Mouse (Mus musculus) neural tube, embryonic 11.5 days (tissue): ENCODE results near the gene Tmem184b. TPM values are rescaled to one million over a fixed set of nuclear protein-coding genes. Genes with fewer than 3 reads are reported as not detected.

Source experiments
- ATAC-seq: fragments of 200-750 bp; cut with Nextera tagmentation; 2 replicates; pipeline ENCODE4 v1.8.0; 2017; ENCODE audit warnings: moderate number of reproducible peaks, mild to moderate bottlenecking, moderate TSS enrichment, moderate library complexity; ENCODE audit not compliant: insufficient read depth, low FRiP score, low TSS enrichment
- DNase-seq: peaks from one replicate; pipeline ENCODE4 v3.0.0-alpha.2; 2015; ENCODE audit warnings: low spot score
- H3K27ac ChIP-seq: fragments of 300-500 bp; sonication (generic); 2 replicates; pipeline ENCODE4 v1.5.1; 2014; ENCODE audit warnings: low read depth, mild to moderate bottlenecking, low read length
- H3K27me3 ChIP-seq: fragments of 300-500 bp; sonication (generic); 2 replicates; pipeline ENCODE4 v1.6.1; 2014; ENCODE audit warnings: mild to moderate bottlenecking, low read length, mixed read lengths; ENCODE audit not compliant: control insufficient read depth, insufficient read depth
- H3K36me3 ChIP-seq: fragments of 300-500 bp; sonication (generic); 2 replicates; pipeline ENCODE4 v1.6.1; 2014; ENCODE audit warnings: mild to moderate bottlenecking, low read length, moderate library complexity, mixed read lengths; ENCODE audit not compliant: control insufficient read depth, insufficient read depth
- H3K4me1 ChIP-seq: fragments of 300-500 bp; sonication (generic); 2 replicates; pipeline ENCODE4 v1.6.1; 2014; ENCODE audit warnings: low read length, mixed read lengths; ENCODE audit not compliant: control insufficient read depth, insufficient read depth
- H3K4me2 ChIP-seq: fragments of 300-500 bp; sonication (generic); 2 replicates; pipeline ENCODE4 v1.6.1; 2014; ENCODE audit warnings: low read depth, mild to moderate bottlenecking, moderate library complexity
- H3K4me3 ChIP-seq: fragments of 300-500 bp; sonication (generic); 2 replicates; pipeline ENCODE4 v1.5.1; 2014; ENCODE audit warnings: low read depth, low read length
- H3K9ac ChIP-seq: fragments of 300-500 bp; sonication (generic); 2 replicates; pipeline ENCODE4 v1.6.1; 2014; ENCODE audit warnings: mild to moderate bottlenecking, low read length
- H3K9me3 ChIP-seq: fragments of 300-500 bp; sonication (generic); 2 replicates; pipeline ENCODE4 v1.6.1; 2016; ENCODE audit warnings: low read length; ENCODE audit not compliant: control insufficient read depth
- WGBS: fragments of 180-500 bp; shearing (Covaris S2); extraction: QIAGEN DNeasy Blood & Tissue Kit; methylation state at CpG from one replicate; pipeline ENCODE4 v1.1.7; 2014; 5-methylcytosine and 5-hydroxymethylcytosine counted together
- polyA plus RNA-seq: library from polyadenylated mRNA; unstranded; fragments of >200 nt; fragmentation: Nextera tagmentation; extraction: Ambion mirVana; gene quantifications from 2 replicates; pipeline ENCODE4 v1.2.1, GENCODE M21; 2014

The Tmem184b gene
- polyA plus RNA-seq, 1 experiment from 2014 or later, result 52.9 TPM

DNA sequence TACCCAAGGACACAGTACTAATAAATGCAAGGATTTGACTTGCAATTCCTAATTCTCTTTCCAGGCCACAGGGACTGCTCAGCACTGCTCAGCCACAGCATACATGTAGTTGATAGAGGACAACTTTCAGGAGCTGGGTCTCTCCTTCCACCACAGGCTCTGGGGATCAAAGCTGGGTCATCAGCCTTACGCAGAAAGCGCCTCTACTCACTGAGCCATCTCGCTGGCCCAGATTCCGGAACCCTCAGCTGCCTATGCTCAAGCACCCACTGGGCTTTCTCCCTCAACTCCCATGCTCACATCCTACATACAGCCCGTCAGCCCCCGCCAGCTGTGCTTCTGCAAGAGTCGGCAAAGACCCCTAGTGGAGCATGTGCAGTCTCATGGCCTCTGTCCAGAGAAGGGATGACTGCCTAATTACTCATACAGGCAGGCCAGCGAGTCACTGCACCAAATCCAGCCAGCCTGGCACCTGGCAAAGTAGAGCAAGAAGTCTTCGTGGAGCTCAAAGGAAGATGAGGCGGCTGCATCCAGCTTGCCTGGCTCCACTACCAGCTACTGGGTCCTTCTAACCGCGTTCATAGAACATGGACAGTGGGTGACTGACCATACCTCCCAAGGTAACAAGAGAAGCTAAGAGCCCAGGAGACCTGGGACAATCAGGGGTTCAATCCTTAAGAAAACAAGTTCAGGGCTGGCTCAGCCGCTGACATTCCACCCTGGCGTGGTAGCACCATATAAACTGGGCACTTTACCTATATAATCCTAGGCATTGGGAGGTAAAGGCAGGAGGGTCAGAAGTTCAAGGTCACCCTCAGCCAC lies 3.9 kb downstream of the Tmem184b start:
- peaks cover 25% of the 10 kb centered on the region for H3K4me1 ChIP-seq
- H3K4me2 ChIP-seq, result no peak overlapping the region
- 81% methylated on average over 14 of the region's 14 CpGs for WGBS
- H3K9ac ChIP-seq, result no peak overlapping the region
- DNase-seq, result no peak
- no peaks in the 10 kb centered on the region for H3K36me3 ChIP-seq
- ATAC-seq, result no peak
- H3K9me3 ChIP-seq, result no peaks in the 10 kb centered on the region
- H3K27me3 ChIP-seq, result no peaks in the 10 kb centered on the region
- H3K4me3 ChIP-seq, result no peak overlapping the region
- H3K27ac ChIP-seq, result no peak overlapping the region

DNA sequence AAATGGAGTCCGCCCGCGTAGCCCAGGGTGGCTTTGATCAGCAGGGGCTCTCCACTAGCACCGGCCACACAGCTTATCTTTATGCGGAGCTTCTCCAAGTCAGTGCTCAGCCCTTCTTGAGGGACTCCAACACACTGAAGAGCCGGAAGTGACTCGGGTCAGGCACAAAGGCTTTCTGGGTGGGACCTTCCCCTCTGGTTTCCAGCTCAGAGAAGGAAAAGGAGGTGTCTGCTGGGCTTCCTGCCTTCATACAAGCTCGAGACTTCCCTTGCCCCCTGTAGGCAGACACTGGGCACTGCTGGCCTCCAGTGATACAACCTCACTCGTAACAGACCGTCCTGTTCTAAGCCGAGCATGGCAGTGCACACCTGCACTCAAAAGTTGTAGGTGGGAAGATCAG lies 6.6 kb downstream of the Tmem184b start:
- DNase-seq (no peak), ATAC-seq (no peak)
- no peak overlapping the region for H3K27ac ChIP-seq
- no peaks in the 10 kb centered on the region for H3K27me3 ChIP-seq
- no peaks in the 10 kb centered on the region for H3K9me3 ChIP-seq
- H3K4me1 ChIP-seq, result peaks cover 17% of the 10 kb centered on the region
- no peak overlapping the region for H3K9ac ChIP-seq
- no peaks in the 10 kb centered on the region for H3K36me3 ChIP-seq
- H3K4me2 ChIP-seq, result no peak overlapping the region
- 82% methylated on average over 11 of the region's 11 CpGs for WGBS
- no peak overlapping the region for H3K4me3 ChIP-seq

- no peaks in the 10 kb centered on the region for H3K36me3 ChIP-seq
- H3K27ac ChIP-seq, result no peak overlapping the region
- peaks cover 5% of the 10 kb centered on the region for H3K4me1 ChIP-seq
- no peaks in the 10 kb centered on the region for H3K27me3 ChIP-seq
- no peak for DNase-seq
- H3K9ac ChIP-seq, result no peak overlapping the region
- no peak overlapping the region for H3K4me2 ChIP-seq
- ATAC-seq, result no peak
- H3K9me3 ChIP-seq, result no peaks in the 10 kb centered on the region
- H3K4me3 ChIP-seq, result no peak overlapping the region
- 84% methylated on average over 6 of the region's 6 CpGs for WGBS
These were observed 8.1 kb downstream of the Tmem184b start for GRCm38 (mm10) chr15:79395281-79395680.

DNA sequence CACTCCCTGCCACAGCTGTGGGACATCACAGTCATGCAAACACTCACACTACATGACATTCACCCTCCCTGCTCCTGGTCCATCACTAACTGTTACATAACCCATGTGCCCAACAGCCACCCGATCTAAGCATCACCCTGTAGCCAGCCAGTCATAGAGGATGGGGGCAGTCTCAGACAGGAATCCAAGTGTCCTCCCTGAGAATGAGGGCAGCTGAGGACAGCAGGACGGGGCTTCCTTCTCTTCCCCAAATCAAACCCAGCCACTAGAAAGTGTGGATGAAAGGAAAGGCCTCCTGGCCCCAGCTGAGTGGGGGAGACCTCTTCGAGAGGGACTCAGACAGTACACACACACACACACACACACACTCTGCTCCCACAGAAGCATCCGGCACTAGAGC lies 8.5 kb downstream of the Tmem184b start:
- ATAC-seq (no peak), DNase-seq (no peak)
- Histone ChIP-seq H3K9ac (no peak overlapping the region), H3K27ac (no peak overlapping the region), H3K4me1 (peaks cover 5% of the 10 kb centered on the region; the same call in 1 of the 2 replicates), H3K9me3 (no peaks in the 10 kb centered on the region), H3K36me3 (no peaks in the 10 kb centered on the region), H3K4me2 (no peak overlapping the region), H3K27me3 (no peaks in the 10 kb centered on the region), H3K4me3 (no peak overlapping the region)
- 81% methylated on average over 4 of the region's 4 CpGs for WGBS

GRCm38 (mm10) chr15:79393101-79393500 lies 10.3 kb downstream of the Tmem184b start:
- H3K27ac ChIP-seq, result no peak overlapping the region
- H3K4me3 ChIP-seq, result no peak overlapping the region
- ATAC-seq (no peak), DNase-seq (no peak)
- H3K4me2 ChIP-seq, result no peak overlapping the region
- H3K36me3 ChIP-seq, result no peaks in the 10 kb centered on the region
- no peaks in the 10 kb centered on the region for H3K27me3 ChIP-seq
- H3K4me1 ChIP-seq, result peaks cover 5% of the 10 kb centered on the region; the same call in 1 of the 2 replicates
- WGBS, result 83% methylated on average over 6 of the region's 6 CpGs
- H3K9ac ChIP-seq, result no peak overlapping the region
- no peaks in the 10 kb centered on the region for H3K9me3 ChIP-seq

DNA sequence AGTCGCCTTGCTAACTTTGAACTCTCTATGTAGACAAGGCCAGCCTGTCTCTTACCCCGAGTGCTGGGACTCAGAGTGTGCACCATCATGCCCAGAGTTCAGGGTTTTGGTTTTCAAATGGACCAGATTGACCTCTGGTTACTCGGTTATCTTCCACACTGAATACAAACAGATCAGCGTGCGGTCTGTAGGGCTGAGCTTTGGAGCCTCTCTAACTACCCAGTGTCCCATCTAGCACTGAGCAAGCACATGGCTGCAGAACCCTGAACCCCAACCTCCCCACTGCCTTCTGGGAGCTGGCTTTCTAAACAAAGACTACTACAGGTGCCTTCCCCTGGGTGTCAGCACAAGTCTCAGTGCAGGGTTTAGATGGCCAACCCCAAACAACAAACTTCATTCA lies 10.8 kb downstream of the Tmem184b start:
- WGBS, result 90% methylated on average over 5 of the region's 5 CpGs
- H3K9me3 ChIP-seq, result no peaks in the 10 kb centered on the region
- H3K27ac ChIP-seq, result no peak overlapping the region
- H3K36me3 ChIP-seq, result no peaks in the 10 kb centered on the region
- DNase-seq, result no peak
- H3K4me3 ChIP-seq, result no peak overlapping the region
- ATAC-seq, result no peak
- H3K4me1 ChIP-seq, result peaks cover 5% of the 10 kb centered on the region; the same call in 1 of the 2 replicates
- no peaks in the 10 kb centered on the region for H3K27me3 ChIP-seq
- no peak overlapping the region for H3K9ac ChIP-seq
- no peak overlapping the region for H3K4me2 ChIP-seq

DNA sequence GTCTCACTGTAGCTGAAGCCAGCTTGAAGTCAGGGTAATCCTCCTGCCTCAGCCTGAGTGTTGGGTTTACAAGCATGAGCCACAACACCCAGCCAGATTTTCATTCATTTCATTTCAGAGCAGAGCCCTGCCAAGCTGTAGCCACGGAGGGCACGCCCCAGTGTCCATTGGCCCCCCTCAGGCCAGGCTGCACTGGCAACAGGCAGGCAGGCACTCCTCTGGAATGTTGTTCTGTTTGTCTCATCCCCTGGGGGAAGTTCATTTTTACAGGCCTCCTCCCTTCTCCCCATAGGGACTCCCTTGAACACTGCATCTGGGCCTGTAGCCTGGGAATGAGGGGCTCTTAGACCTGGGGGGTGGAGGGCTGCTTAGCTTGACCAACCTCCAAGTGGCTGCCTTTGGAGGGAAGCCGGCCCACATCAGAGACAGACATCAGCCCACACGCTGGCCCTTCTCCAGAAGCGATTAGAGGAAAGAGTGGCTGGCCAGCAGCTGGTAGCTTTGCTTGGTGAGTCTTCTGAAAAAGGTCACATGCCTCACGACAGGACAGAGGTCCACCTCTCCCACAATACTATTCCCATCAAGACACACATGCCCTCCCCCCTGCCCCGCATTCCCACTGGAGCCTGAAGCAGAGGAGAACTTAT lies 11.8 kb downstream of the Tmem184b start:
- peaks cover 5% of the 10 kb centered on the region; the same call in 1 of the 2 replicates for H3K4me1 ChIP-seq

DNA sequence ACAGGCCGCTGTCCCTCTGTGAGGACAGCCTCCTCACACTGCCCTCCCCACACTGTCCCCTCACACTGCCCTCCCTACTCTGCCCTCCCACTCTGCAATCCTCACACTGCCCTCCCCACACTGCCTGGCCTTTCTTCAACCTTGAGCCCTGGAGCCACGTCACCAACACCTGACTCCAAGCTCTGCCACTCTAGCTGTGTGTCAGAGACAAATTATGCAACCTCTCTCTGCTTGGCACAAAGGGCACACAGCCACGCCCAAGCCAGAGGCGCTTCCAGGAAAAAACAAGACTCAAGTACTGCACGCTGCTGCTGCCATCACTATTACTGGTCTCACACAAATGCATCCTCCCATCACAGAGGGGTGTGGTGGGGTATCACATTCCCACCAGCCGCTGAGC lies 12.9 kb downstream of the Tmem184b start:
- H3K4me2 ChIP-seq, result no peak overlapping the region
- H3K4me1 ChIP-seq, result peaks cover 5% of the 10 kb centered on the region; the same call in 1 of the 2 replicates
- WGBS, result 89% methylated on average over 6 of the region's 6 CpGs
- H3K27ac ChIP-seq, result no peak overlapping the region
- no peak overlapping the region for H3K4me3 ChIP-seq
- ATAC-seq (no peak), DNase-seq (no peak)
- no peaks in the 10 kb centered on the region for H3K27me3 ChIP-seq
- no peaks in the 10 kb centered on the region for H3K9me3 ChIP-seq
- no peak overlapping the region for H3K9ac ChIP-seq
- no peaks in the 10 kb centered on the region for H3K36me3 ChIP-seq

More for the DNA sequence above, 11.8 kb downstream of the Tmem184b start:
- Histone ChIP-seq H3K4me3 (no peak overlapping the region), H3K27me3 (no peaks in the 10 kb centered on the region), H3K27ac (no peak overlapping the region), H3K9me3 (no peaks in the 10 kb centered on the region), H3K36me3 (no peaks in the 10 kb centered on the region), H3K4me2 (no peak overlapping the region), H3K9ac (no peak overlapping the region; the same call in 1 of the 2 replicates)
- DNase-seq (no peak), ATAC-seq (no peak)
- 58% methylated on average over 7 of the region's 7 CpGs for WGBS

GRCm38 (mm10) chr15:79388171-79388570 lies 15.2 kb downstream of the Tmem184b start:
- Histone ChIP-seq H3K27ac (no peak overlapping the region), H3K27me3 (no peaks in the 10 kb centered on the region), H3K4me3 (no peak overlapping the region), H3K9ac (no peak overlapping the region), H3K4me2 (no peak overlapping the region), H3K9me3 (no peaks in the 10 kb centered on the region), H3K36me3 (no peaks in the 10 kb centered on the region; the same call in 1 of the 2 replicates), H3K4me1 (peaks cover 3% of the 10 kb centered on the region; the same call in 1 of the 2 replicates)
- DNase-seq (no peak), ATAC-seq (no peak)
- 87% methylated on average over 6 of the region's 6 CpGs for WGBS
